Mouse (Mus musculus) adrenal gland (tissue): ENCODE measurements at regions not wholly inside any gene's neighbourhood (a gene's known extent, or its start where the extent isn't known, plus 50 kb on each side); places are given as distances from the start of the nearest gene placed in this dataset.

Experiments
- intact Hi-C: fragments of 180-260 bp; cut with DNase I; formaldehyde crosslinking; loops from one replicate; pipeline ENCODE4 v1.15.1; 2025

DNA sequence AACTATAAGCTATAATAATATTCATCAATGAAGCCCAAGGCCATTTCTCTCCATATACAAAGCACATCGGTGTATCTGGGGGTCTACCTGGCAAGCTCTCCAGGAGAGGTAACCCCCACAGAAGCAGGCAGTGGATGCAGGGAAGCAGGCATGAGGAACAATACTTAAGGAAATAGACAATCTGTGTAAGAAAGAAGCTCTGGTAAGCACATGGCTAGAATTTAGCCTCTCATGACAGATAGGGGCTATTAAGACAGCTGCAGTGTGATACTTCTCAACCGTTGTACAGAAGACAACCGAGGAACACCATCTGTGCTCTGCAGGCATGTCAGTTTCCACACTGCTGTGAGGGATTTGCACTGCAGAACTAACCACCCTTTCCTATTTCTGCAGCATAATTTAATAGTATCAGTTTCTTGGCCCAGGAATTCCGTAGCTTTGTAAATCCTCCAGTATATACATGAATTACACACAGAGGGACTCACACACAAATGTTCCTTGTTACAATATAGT is 108.1 kb upstream of the Lpar1 start:
- intact Hi-C loops: no loop called here

GRCm38 (mm10) chr4:58660511-58660910 is 106.8 kb upstream of the Lpar1 start:
- intact Hi-C loops: no loop called here

- intact Hi-C loops: no loop called here
Observed at GRCm38 (mm10) chr4:58658206-58658605, 104.5 kb upstream of the Lpar1 start.

DNA sequence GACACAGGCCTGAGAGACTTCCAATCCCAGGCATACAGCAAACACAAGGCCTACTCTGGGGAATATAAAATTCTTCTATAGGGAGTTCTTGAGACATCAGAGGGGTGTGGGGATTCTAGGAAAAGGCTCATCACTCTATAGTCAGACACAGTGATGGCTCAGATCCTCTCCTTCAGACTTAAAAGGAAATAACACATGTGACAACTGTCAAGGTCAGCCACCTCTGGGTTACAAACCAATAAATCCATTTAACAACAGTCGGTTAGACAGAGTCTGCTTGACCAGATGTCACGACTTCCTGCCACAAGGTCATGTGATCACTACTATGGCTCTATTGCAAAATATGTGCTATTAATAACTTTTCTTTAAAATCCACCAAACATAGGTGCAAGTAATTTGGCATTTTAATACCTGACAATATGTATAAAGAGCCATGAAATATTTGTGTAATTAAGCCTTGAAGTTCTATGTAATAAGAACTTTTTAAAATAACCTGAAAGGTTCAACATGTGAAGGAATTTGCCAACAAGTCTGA is 94.1 kb upstream of the Lpar1 start:
- intact Hi-C loops: loop anchor here (10.0 kb wide), 1 partner anchor 93 kb away; the partner anchor contains the start of gene Lpar1

GRCm38 (mm10) chr4:58646821-58647220 is 93.1 kb upstream of the Lpar1 start:
- intact Hi-C loops: loop anchor here (10.0 kb wide), 1 partner anchor 92 kb away; the partner anchor contains the start of gene Lpar1

- intact Hi-C loops: loop anchor here (10.0 kb wide), 1 partner anchor 89 kb away; the partner anchor contains the start of gene Lpar1
Observed at GRCm38 (mm10) chr4:58643371-58643770, 89.7 kb upstream of the Lpar1 start.

GRCm38 (mm10) chr4:58642236-58642635 is 88.5 kb upstream of the Lpar1 start:
- intact Hi-C loops: loop anchor here (10.0 kb wide), 1 partner anchor 87 kb away; the partner anchor contains the start of gene Lpar1

- intact Hi-C loops: no loop called here
Observed at GRCm38 (mm10) chr4:58632696-58633095, 79.0 kb upstream of the Lpar1 start.

GRCm38 (mm10) chr4:58631415-58631814 is 77.7 kb upstream of the Lpar1 start:
- intact Hi-C loops: no loop called here

DNA sequence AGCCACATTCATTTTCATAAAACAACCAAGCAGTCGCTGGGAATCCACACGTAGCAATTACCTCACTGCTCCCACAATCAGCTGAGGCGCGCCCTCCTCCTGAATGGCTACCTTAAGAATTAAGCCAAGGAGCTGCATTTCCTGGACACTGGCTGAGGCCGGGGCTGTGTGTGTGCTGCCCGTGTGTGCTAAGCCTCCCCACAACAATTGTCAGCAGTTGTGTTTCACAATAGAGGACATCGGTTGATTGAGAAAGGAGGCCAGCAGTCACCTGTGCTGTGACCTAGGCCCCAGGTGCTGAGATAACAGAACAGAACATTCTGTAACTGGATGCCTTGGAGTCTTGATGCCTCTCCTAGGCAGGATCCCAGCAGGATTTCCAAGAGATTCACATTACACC is 73.3 kb upstream of the Lpar1 start:
- intact Hi-C loops: no loop called here

DNA sequence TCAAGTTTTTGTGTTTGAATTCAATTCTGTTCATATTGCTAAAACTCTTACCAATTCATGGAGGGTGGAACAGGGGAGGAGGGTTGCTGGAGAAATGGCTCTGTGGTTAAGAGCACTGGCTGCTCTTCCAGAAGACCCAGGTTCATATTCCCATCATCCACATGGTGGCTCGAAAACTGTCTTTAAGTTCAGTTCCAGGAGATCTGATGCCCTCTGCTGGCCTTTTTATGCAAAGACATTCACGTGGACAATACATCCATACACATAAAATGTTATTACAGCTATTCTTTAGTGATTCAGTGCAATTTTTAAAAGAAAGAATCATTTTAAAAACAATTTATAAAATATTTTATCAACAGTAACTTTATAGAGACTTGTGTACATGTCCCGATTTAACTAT is 70.4 kb upstream of the Lpar1 start:
- intact Hi-C loops: no loop called here

GRCm38 (mm10) chr4:58620641-58621040 is 66.9 kb upstream of the Lpar1 start:
- intact Hi-C loops: no loop called here

GRCm38 (mm10) chr4:58617261-58617660 is 63.6 kb upstream of the Lpar1 start:
- intact Hi-C loops: no loop called here

GRCm38 (mm10) chr4:58613536-58613935 is 59.8 kb upstream of the Lpar1 start:
- intact Hi-C loops: no loop called here

DNA sequence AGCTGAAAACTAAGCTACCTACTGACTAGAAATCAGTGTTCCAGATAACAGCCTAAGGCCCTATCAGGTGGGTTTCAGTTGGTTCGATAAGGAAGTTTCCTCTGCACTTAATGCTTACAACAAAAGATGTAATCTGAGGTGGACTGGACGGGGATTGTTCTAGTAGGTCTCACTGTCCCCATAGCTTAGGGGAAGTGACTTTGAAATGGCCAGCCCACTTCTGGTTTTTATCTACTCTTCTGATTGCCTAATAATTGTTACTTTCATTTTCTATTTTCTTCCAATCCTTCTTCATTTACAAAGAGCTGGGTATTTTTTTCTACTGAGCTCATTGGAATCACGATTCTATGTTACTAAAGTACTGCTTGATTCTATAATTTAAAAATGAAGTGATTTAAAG is 59.3 kb upstream of the Lpar1 start:
- intact Hi-C loops: no loop called here

GRCm38 (mm10) chr4:58607491-58607890 is 53.8 kb upstream of the Lpar1 start:
- intact Hi-C loops: no loop called here

DNA sequence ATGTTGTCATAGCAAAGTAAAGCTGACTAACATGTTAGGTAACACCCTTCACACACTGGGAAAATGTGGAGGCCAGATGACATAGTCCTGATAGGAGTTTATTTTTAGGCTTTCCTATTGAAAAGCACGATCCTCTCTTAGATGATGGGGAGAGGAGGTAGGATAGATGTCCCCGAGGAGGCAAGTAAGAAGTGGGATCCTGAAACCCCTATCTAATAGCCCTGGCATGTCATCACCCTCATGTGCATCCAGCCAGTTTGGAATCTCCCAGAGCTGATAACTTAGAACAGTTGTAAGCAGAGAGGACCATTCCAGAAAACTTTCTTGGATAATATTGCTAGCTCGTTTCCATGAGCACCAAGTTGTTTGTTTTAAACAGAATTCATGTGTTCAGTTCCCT is 52.2 kb upstream of the Lpar1 start:
- intact Hi-C loops: no loop called here
